Mouse (Mus musculus) granulocyte monocyte progenitor cell, adult 5-6 weeks (primary cell): ENCODE measurements at regions not wholly inside any gene's neighbourhood (a gene's known extent, or its start where the extent isn't known, plus 50 kb on each side); places are given as distances from the start of the nearest gene placed in this dataset.
"Not testable (repeated sequence)": the region's sequence is repeated elsewhere in the genome, so short reads cannot be mapped to it uniquely, and the experiment has no call there.

Experiments
- ATAC-seq: replicated peaks from 2 replicates; pipeline ENCODE4 v1.8.0; 2016; ENCODE audit warnings: mild to moderate bottlenecking, moderate TSS enrichment, inconsistent platforms; ENCODE audit not compliant: poor library complexity, severe bottlenecking

DNA sequence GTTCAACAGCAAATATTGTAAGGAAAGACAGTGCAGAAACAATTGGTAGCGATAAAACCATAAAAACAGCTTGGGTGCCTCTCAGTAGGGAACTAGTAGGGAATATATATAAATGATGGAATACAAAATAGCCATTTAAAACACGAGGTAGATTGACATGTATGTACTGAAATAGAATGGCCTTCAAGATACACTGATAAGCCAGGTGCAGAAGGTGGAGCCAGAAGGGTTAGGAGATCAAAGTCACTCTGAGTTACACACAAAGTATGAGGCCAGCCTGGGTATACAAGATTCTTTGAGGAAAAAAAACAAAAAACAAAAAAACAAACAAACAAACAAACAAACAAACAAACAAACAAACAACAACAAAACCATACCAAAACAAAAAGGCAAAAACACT lies 1692.9 kb upstream of the 5930422O12Rik start:
- ATAC-seq = no peak

DNA sequence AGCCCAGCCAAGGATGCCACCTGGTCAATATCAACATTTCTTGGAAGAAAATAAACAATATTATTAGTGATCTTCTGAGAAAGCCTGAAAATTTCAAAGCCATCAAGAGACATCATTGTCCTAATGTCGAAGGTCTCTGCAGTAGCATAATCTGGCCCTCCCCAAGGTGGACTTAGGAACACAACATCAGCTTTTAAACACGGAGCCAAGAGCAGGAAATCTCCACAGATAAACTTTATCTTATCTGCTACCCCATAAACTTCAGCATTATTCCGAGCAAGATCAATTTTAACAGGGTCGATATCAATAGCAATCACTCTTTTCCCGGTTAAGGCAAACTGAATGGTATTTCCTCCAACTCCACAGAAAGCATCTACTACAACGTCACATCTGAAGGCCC lies 1691.2 kb upstream of the 5930422O12Rik start:
- ATAC-seq = not testable (repeated sequence)

- no peak for ATAC-seq
Measured at GRCm38 (mm10) chr8:31746855-31747254, 1681.7 kb upstream of the 5930422O12Rik start.

GRCm38 (mm10) chr8:31749974-31750373 lies 1678.5 kb upstream of the 5930422O12Rik start:
- ATAC-seq = no peak

- no peak for ATAC-seq
Measured at GRCm38 (mm10) chr8:31750482-31751126, 1677.9 kb upstream of the 5930422O12Rik start.

DNA sequence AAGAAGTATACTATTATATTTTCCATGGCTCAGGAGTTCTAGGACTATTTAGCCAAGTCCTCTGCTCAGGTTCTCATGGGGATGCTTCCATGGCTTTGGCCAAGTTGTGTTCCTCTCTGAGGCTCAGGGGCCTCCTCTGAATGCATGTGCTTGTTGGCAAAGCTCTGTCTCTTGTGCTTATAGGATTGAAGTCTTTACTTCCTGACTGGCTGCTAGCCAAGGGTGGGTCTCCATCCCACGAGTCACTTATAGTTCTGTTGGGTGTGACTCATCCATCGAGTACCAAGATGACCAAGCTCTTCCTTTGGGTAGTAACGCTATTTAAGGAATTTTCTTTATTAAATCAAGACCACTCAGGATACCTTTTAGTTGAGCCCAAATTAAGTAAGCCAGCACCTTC lies 1672.8 kb upstream of the 5930422O12Rik start:
- no peak for ATAC-seq

- ATAC-seq = no peak
Measured at GRCm38 (mm10) chr8:31762091-31762490, 1666.4 kb upstream of the 5930422O12Rik start.
